20 mouse cellular contexts compared by ENCODE assay signal in genomic region chr3:95291041-95291440, GRCm38 (mm10). TPM values are rescaled to one million over a fixed set of nuclear protein-coding genes. Genes with fewer than 3 reads are reported as not detected.
"Had no signal": no experiment of that assay in that cellular context is flagged by ENCODE, and none has a peak within 500 bp of the region (broad histone marks: within the 10 kb centered on the region; RNA-seq: fewer than 3 reads in every experiment).

No protein-coding gene starts in this region.

- H3K27ac ChIP-seq: limb, embryonic 12.5 days; limb, embryonic 15.5 days; liver, embryonic 13.5 days; midbrain, embryonic 12.5 days; midbrain, embryonic 15.5 days; neural tube, embryonic 12.5 days; neural tube, embryonic 15.5 days had no signal

- ATAC-seq: inflammation-experienced regulatory T-cells, adult 6 months; midbrain, embryonic 15.5 days had no signal

- H3K4me2 ChIP-seq: limb, embryonic 12.5 days; limb, embryonic 15.5 days; liver, embryonic 13.5 days; midbrain, embryonic 12.5 days; midbrain, embryonic 15.5 days; neural tube, embryonic 12.5 days; neural tube, embryonic 15.5 days had no signal

- H3K9ac ChIP-seq: limb, embryonic 12.5 days; limb, embryonic 15.5 days; liver, embryonic 13.5 days; midbrain, embryonic 12.5 days; midbrain, embryonic 15.5 days; neural tube, embryonic 12.5 days; neural tube, embryonic 15.5 days had no signal

- H3K4me3 ChIP-seq: limb, embryonic 12.5 days; limb, embryonic 15.5 days; liver, embryonic 13.5 days; midbrain, embryonic 12.5 days; midbrain, embryonic 15.5 days; neural tube, embryonic 12.5 days; neural tube, embryonic 15.5 days had no signal

- H3K9me3 ChIP-seq: limb, embryonic 12.5 days; limb, embryonic 15.5 days; liver, embryonic 13.5 days; midbrain, embryonic 12.5 days; midbrain, embryonic 15.5 days; neural tube, embryonic 12.5 days; neural tube, embryonic 15.5 days had no signal

- H3K27me3 ChIP-seq: limb, embryonic 12.5 days; limb, embryonic 15.5 days; liver, embryonic 13.5 days; midbrain, embryonic 12.5 days; midbrain, embryonic 15.5 days; neural tube, embryonic 12.5 days; neural tube, embryonic 15.5 days had no signal

- H3K4me1 ChIP-seq: midbrain, embryonic 12.5 days; midbrain, embryonic 15.5 days; neural tube, embryonic 12.5 days; neural tube, embryonic 15.5 days had no signal

- DNase-seq: kidney, adult 18-20 months; kidney, postnatal 10 days; left cerebral cortex, postnatal 4 days; liver, embryonic 13.5 days; lung, adult 2 months; lung, postnatal 14 days; lung, postnatal 4 days; right cerebral cortex, adult 18-20 months; right cerebral cortex, postnatal 25 days; thymus, adult 18-20 months; thymus, postnatal 36 days had no signal

RNA-seq across cellular contexts. Expression of gene Bnipl, which starts 40.0 kb away (rescaled TPM):
- total RNA-seq: megakaryocyte progenitor cell, adult 5-6 weeks had no signal
- polyA plus RNA-seq: liver, embryonic 13.5 days; liver, embryonic 16.5 days had no signal
